In genomic region chr4:74014048-74014500, GRCm38 (mm10) we compare ENCODE assay signal across 7 mouse cellular contexts. TPM values are rescaled to one million over a fixed set of nuclear protein-coding genes. Genes with fewer than 3 reads are reported as not detected.
DNase-seq lines count a peak whose midpoint lies in the region; ATAC-seq and TF ChIP-seq lines count a peak whose summit lies in the region.

No protein-coding gene starts in this region.

- ATAC-seq in lung, embryonic 14.5 days (ENCODE audit: insufficient read depth), result no peak
- no peak for ATAC-seq in intestine, postnatal 0 days
- ATAC-seq in CD4-positive, CD25-positive, alpha-beta regulatory T cell, adult 4 months, result no peak

- no peaks in the 10 kb centered on the region; the same call in 1 of the 2 replicates for H3K4me1 ChIP-seq in lung, embryonic 14.5 days (ENCODE audit: insufficient read depth)
- H3K4me1 ChIP-seq in forebrain, embryonic 10.5 days, result peaks cover 15% of the 10 kb centered on the region
- no peaks in the 10 kb centered on the region; the same call in 1 of the 2 replicates for H3K4me1 ChIP-seq in intestine, postnatal 0 days (replicated peaks; ENCODE audit: control insufficient read depth, insufficient read depth, low read length)

- H3K4me2 ChIP-seq in lung, embryonic 14.5 days, result peak overlapping the region; percentile 90
- H3K4me2 ChIP-seq in intestine, postnatal 0 days (replicated peaks; ENCODE audit: low read depth), result peak overlapping the region; percentile 87

- no peaks in the 10 kb centered on the region; the same call in 1 of the 2 replicates for H3K27me3 ChIP-seq in lung, embryonic 14.5 days (ENCODE audit: insufficient read depth, low read length)
- H3K27me3 ChIP-seq in forebrain, embryonic 10.5 days (ENCODE audit: poor library complexity, severe bottlenecking), result peaks cover 30% of the 10 kb centered on the region
- 0 out of 2 replicates have a peak, but pooled peaks cover 6% of the 10 kb centered on the region for H3K27me3 ChIP-seq in intestine, postnatal 0 days (replicated peaks; ENCODE audit: control insufficient read depth, insufficient read depth, low read length)

- no peaks in the 10 kb centered on the region for H3K36me3 ChIP-seq in lung, embryonic 14.5 days (ENCODE audit: insufficient read depth)
- H3K36me3 ChIP-seq in forebrain, embryonic 10.5 days (replicated peaks), result no peaks in the 10 kb centered on the region
- H3K36me3 ChIP-seq in intestine, postnatal 0 days (ENCODE audit: control insufficient read depth, insufficient read depth), result no peaks in the 10 kb centered on the region

- DNase-seq in lung, embryonic 14.5 days, result peak; percentile 4
- DNase-seq in lung, postnatal 25 days (ENCODE audit: low spot score), result no peak
- DNase-seq in forebrain, embryonic 10.5 days (ENCODE audit: extremely low spot score, low spot score), result no peak
- DNase-seq in neural tube, embryonic 10.5 days (ENCODE audit: extremely low spot score, low spot score), result peak; percentile 37
- no peak for DNase-seq in thymus, postnatal 0 days (ENCODE audit: low spot score)

- H3K27ac ChIP-seq in lung, embryonic 14.5 days (ENCODE audit: low read depth), result no peak overlapping the region
- H3K27ac ChIP-seq in forebrain, embryonic 10.5 days, result peak overlapping the region; percentile 88
- H3K27ac ChIP-seq in intestine, postnatal 0 days (ENCODE audit: low read depth, low read length), result no peak overlapping the region

- TF ChIP-seq CTCF in lung, embryonic 14.5 days (IDR thresholded peaks at IDR 0.05; ENCODE audit: low read depth), result no peak
- TF ChIP-seq CTCF in intestine, postnatal 0 days (IDR thresholded peaks at IDR 0.05; ENCODE audit: low read depth), result no peak

- peak overlapping the region; percentile 48 for H3K4me3 ChIP-seq in lung, embryonic 14.5 days (ENCODE audit: low read depth, low read length)
- H3K4me3 ChIP-seq in forebrain, embryonic 10.5 days, result peak overlapping the region; percentile 68
- peak overlapping the region; percentile 44 for H3K4me3 ChIP-seq in intestine, postnatal 0 days (ENCODE audit: low read depth, low read length)

- H3K9me3 ChIP-seq in lung, embryonic 14.5 days (ENCODE audit: low read depth, low read length), result no peaks in the 10 kb centered on the region
- H3K9me3 ChIP-seq in forebrain, embryonic 10.5 days, result no peaks in the 10 kb centered on the region
- no peaks in the 10 kb centered on the region for H3K9me3 ChIP-seq in intestine, postnatal 0 days (ENCODE audit: control insufficient read depth)

- H3K9ac ChIP-seq in lung, embryonic 14.5 days, result no peak overlapping the region
- H3K9ac ChIP-seq in intestine, postnatal 0 days (ENCODE audit: low read depth, low read length), result no peak overlapping the region

- 5% methylated on average over 11 of the region's 11 CpGs for WGBS in lung, embryonic 14.5 days
- WGBS in forebrain, embryonic 10.5 days, result 9% methylated on average over 11 of the region's 11 CpGs
- WGBS in intestine, postnatal 0 days, result 13% methylated on average over 11 of the region's 11 CpGs

RNA-seq across cellular contexts. Expression of gene Frmd3, which starts 0.8 kb away (rescaled TPM):
- polyA plus RNA-seq in lung, embryonic 14.5 days (2014; fragmentation: Nextera tagmentation; extraction: Ambion mirVana), result 0.45 TPM in 2 replicates
- polyA plus RNA-seq in forebrain, embryonic 10.5 days (2016; fragmentation: Nextera tagmentation; extraction: Ambion mirVana), result 2.3 and 2.7 TPM in 2 replicates
- 0.53 and 0.54 TPM in 2 replicates for polyA plus RNA-seq in intestine, postnatal 0 days (2015; fragmentation: Nextera tagmentation; extraction: Ambion mirVana)
- not detected for polyA plus RNA-seq in CD4-positive, CD25-positive, alpha-beta regulatory T cell, adult 4 months (2017; shearing (Covaris generic))
- 0.15 and 0.25 TPM in 2 replicates for polyA plus RNA-seq in thymus, postnatal 0 days (2015; fragmentation: Nextera tagmentation; extraction: Ambion mirVana)

Comparison
In these comparisons a context has a peak if more than half of its experiments do, and no peak if none do; other contexts are left out.
1. DNase-seq: peak in lung, embryonic 14.5 days (single experiment) and neural tube, embryonic 10.5 days (single experiment); none in lung, postnatal 25 days (single experiment), forebrain, embryonic 10.5 days (single experiment) and thymus, postnatal 0 days (single experiment).
2. Peak in every context shown above with its lines, with median percentiles within 50 percentile points of each other: H3K4me3 ChIP-seq.